Mouse (Mus musculus): ENCODE measurements at regions not wholly inside any gene's neighbourhood (a gene's known extent, or its start where the extent isn't known, plus 50 kb on each side); places are given as distances from the start of the nearest gene placed in this dataset.
A peak's percentile ranks its signal among the peaks of the same experiment; 100 is the strongest.

DNA sequence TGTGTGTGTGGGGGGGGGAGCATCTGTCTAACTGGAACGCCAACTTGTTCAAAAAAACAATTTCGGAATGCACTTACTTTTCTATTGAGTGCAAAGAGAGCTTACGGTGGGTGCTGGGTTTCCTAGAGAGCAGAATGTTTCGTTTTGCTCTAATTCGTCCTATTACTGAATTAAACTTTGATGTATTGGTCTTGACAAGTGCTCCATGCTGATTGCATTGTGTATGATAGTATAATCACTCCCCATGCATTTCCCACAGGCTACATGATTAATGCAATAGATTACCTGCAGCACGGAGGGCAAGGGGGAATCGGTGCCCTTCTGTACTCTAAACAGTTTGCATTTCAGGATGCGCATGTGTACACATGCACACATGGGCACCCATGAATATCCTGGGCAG, 283.7 kb upstream of the Smim15 start:
- no peak for DNase-seq

- DNase-seq: no peak
Measured at GRCm38 (mm10) chr13:107758327-107759095, 285.7 kb upstream of the Smim15 start.

- no peak for DNase-seq
Measured at GRCm38 (mm10) chr13:107752745-107753144, 291.5 kb upstream of the Smim15 start.

DNA sequence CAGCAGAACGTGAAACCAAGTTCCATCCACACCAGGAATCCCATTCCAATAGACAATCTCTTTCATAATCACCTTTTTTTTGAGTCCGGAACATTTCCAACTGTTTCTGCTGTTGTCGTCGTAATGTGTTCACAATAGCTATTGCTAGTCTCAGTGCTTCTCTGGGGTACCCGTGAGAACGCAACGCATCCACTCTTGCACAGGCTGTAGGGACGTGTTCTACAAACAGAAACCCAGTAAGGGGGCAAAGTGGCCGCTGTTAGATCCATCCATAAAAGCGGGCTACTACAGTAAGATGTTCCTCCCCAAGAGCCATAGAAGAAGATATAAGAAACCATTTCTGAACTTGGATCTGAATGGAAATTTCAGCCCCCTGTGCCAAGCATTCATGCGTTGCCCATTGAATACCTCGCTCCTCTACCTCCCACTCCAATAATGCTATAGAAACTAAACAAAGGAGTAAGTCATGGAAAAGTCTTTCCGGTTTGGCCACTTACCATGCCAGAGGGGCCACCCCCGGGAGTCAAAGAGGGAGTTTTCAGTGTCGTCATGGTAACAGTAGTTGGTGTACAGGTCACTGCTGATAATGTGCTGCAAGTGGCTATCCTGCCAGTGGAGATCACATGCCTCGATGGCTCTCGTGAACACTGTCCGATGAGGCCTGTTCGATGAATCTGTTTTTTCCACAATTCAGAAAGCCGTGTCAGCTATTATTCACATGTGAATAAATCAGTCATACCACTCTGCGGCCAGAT, 300.6 kb upstream of the Smim15 start:
- no peak for DNase-seq

- DNase-seq: no peak
Measured at GRCm38 (mm10) chr13:107736581-107736980, 307.7 kb upstream of the Smim15 start.

DNA sequence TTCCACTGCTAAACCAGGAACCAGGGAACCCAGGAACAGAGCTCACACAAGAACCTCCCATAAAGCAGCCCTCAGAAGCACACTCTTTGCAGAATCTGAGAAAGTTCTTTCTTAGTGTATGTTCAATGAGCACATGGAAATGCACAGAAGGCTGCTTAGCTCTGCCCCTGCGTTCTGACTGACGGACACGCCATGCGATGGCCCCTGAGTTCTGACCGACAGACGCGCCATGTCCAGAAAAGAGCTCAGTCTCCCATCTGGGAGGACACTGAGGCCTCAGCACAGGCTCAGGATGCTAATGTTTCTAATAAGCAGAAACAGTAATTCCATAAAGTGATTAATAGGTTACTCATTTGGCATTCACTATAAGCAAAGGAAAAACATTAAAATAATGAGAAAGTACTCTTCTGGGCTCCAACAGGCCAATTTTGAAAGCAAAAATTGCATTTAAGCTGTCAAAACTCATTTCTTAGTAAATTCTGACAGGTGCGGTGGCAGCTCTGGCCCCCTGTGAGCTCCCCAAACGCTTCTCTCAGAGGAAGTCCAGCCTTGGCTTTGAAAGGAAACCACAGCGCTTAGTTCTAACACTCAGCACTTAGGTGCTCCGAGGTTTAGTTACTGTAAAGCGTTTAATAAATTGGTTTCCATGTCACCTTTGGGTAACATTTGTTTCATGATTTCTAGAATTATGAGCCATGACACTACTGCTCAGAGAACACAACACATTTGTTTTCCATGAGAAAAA, 309.9 kb upstream of the Smim15 start:
- DNase-seq: no peak

DNA sequence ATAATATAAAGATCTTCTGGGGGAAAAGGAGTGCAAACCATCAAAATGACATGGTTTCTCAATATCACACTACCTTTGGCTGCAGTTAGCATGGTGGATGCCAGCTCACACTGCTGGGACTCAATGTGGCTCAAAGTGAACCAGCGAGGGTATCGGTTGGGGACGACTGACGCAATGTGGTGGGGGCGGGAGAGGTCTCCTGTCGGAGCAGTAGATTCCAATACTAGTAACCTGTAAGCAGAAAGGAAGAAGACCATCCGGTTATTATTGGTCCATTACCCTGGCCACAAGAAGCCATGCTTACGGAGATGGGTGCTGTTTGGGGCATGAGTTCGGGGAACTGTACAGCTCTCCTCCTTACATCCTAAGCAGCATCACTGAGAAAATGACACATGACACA, 313.3 kb upstream of the Smim15 start:
- no peak for DNase-seq

DNA sequence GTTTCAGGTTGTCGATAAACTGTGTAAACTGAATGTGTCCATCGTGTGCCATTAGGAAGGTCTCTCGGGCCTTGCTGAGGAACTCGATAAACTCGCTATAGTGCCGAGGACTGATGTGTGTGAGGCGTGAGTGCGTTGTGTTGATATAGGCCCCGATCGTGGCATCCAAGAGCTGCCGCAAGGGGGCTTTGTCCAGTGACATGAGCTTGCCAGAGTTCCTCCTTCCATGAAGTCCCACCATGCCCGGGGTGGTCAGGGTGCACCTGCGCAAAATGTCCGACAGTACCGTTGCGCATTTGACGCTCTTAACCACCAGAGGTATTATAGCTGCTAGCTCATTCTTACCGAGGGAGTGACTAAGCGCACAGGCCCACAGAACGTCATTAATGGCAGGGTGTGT, 317.8 kb upstream of the Smim15 start:
- no peak for DNase-seq

DNA sequence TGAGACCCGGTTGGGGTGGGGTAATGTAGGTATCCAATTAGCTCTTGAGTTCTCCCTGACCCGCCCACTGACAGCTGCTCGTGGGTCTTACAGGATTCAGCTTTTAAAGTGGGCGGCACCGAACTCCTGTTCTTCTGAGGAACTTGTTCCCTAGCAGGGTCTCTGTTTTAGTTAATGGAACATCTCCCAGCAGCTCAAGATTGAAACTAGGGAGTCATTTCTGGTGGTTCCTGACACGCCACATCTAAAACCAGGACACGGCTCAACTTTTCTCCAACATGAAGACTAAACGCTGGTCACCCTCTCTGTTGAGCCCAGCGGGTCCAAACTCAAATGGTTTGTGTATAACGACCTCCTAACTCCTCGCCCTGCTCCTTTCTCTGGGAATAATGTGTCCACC, 322.3 kb upstream of the Smim15 start:
- DNase-seq: no peak

DNA sequence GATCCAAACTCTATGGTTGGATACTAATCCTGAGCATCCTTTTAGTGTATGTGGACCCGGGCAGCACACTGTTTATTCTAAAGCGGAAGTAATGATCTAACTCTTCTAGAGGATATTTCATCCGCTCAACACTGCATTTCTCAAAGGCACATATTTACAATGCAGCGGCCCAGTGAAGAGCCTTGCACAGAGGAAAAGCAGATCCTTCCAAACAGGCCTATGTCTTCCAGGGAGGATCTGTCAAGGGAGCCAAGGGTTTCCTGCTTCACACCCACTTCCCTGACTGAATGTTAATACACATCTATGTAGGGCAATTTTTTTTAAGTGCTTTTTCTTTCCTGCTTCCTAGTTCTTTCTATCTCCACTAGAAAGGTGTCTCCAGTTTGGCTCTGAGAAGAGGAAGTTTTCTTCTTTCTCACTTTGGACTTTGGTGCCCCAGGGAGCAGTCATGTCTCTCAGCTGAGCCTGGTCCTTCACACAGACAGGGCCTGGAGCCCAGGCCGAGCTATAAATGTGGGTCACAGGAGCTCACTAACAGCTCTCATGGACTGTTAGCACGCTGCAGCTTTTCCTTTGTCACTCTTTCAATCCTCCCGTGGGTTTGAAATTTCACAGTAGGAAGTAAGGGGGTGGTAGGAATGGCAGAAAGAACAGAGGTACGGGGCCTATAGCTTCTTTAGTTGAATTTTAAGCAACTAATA, 323.2 kb upstream of the Smim15 start:
- peak; percentile 19 for DNase-seq

DNA sequence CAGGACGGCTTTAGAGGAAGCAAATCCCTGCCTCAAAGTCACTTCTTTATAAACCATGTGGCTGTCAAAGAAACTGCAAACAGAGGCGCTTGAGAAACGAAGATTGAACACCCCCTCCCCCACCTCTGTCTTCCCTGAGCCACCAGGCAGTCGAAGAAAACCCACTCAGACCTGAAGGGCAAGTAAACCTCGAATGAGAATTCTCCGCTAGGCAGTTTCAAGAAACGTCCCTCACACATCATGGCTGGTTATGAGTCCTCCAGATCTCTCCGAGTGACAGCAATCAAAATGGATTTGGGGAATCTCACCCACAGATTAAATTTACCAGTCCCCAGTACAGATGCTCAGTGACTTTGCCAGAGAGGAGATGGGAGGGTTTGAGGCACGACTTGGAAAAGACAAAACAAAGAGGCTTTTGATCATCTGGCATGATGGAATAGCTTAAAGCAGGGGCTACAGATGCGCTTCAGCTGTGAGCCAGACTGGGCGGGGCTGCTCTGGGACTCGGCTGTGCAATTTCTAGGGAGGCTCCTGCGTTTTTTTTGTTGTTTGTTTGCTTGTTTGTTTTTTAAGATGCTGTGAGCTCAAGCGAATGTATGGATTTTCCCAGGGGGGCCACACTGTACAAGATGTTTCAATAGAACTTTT, 325.1 kb upstream of the Smim15 start:
- no peak for DNase-seq

GRCm38 (mm10) chr13:107715616-107716015, 328.6 kb upstream of the Smim15 start:
- DNase-seq: no peak

DNA sequence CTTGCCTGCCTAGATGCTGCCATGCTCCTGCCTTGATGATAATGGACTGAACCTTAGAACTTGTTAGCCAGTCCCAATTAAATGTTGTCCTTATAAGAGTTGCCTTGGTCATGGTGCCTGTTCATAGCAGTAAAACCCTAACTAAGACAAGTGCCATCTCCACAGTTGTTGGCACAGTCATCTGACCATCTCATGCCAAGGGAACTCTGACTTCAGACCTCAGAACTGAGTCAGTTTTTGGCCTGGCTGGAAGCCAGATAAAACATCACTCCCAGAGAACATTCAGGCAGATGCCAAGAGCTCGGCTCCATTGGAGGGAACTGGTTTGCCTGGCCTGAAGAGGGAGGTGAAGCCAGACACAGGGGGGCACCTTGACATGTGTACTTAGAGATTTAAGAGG, 330.2 kb upstream of the Smim15 start:
- DNase-seq: no peak

GRCm38 (mm10) chr13:107711341-107711994, 332.8 kb upstream of the Smim15 start:
- DNase-seq: no peak

- DNase-seq: no peak
Measured at GRCm38 (mm10) chr13:107710368-107710767, 333.9 kb upstream of the Smim15 start.

DNA sequence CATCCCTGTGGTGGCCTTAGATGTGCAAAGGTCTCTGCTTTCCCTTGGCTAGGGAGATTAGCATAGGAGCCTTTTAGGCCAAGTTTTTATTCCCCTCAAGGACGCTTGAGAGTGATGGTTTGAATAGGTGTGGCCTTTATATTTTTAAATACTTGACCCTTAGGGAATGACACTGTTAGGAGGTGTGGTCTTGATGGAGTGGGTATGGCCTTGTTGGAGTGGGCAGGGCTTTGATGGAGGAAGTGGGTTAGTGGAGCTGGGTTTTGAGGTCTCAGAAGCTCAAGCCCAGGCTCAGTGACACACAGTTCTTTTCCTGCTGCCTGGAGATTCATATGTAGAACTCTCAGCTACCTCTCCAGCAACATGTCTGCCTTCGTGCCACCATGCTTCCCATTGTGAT, 334.4 kb upstream of the Smim15 start:
- DNase-seq: no peak

DNA sequence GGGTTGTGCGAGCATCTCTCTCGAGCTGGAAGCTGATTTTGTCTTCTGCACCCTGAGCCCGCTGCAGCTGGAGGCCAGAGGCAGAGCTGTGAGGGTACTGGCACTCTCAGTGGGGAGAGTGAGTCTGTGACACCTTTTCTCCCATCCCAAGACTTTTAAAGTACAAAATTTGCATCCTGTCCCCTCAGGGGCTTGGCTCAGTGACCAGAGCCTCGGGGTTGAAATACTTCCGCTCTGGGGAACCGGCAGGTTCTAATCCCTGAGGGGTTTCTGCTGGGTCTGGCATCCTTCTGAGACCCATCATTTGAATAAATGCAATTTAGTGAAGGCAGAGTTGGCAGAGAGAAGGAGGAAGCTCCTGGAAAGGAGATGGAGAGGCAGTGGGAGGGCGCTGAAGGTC, 340.5 kb upstream of the Smim15 start:
- DNase-seq: no peak

GRCm38 (mm10) chr13:107700268-107701139, 343.7 kb upstream of the Smim15 start:
- peak; percentile 39 for DNase-seq

DNA sequence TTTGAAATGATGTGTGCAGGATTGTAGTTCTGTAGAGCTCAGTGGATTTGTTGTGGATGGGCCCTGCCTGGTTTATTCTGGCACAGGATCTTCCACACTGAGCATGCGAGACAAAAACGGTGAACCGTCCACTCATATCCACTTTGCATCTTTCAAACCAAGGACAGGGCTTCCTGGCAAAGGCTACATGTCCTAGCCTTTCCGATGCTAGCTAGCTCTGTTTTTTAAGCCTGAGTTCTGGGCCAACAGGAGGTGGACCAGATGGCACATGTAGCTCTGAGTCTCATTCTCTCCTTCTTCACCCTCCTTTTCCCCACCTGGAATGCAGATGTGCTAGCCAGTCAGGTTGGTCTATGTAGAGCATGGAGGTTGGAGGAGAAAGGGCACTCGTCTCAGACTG, 345.0 kb upstream of the Smim15 start:
- DNase-seq: peak; percentile 20

GRCm38 (mm10) chr13:107698345-107698744, 345.9 kb upstream of the Smim15 start:
- DNase-seq: peak; percentile 78

All from right cerebral cortex, adult 18-20 months (tissue).